Mouse (Mus musculus): Measurements from ENCODE around the gene Gata1. TPM values are rescaled to one million over a fixed set of nuclear protein-coding genes. Genes with fewer than 3 reads are reported as not detected.

Gata1 gene
- polyA plus RNA-seq, 1 experiment from 2014 or later = 0.29 TPM

GRCm38 (mm10) chrX:8000546-8001192 lies 22.8 kb upstream of the Gata1 start:
- WGBS = 87% methylated on average over 3 of the region's 3 CpGs
- Histone ChIP-seq H3K4me1 (replicated peaks) (no peaks in the 10 kb centered on the region), H3K36me3 (no peaks in the 10 kb centered on the region), H3K9ac (no peak overlapping the region), H3K9me3 (no peaks in the 10 kb centered on the region), H3K4me3 (no peak overlapping the region), H3K4me2 (no peak overlapping the region), H3K27me3 (no peaks in the 10 kb centered on the region), H3K27ac (no peak overlapping the region)
- ATAC-seq (ENCODE audit: low FRiP score) = no peak

GRCm38 (mm10) chrX:7993068-7993735 lies 15.3 kb upstream of the Gata1 start:
- H3K36me3 ChIP-seq = no peaks in the 10 kb centered on the region
- H3K4me3 ChIP-seq = no peak overlapping the region
- H3K27ac ChIP-seq = no peak overlapping the region
- WGBS = 72% methylated on average over 10 of the region's 10 CpGs
- no peak overlapping the region for H3K4me2 ChIP-seq
- no peak overlapping the region for H3K9ac ChIP-seq
- H3K27me3 ChIP-seq = no peaks in the 10 kb centered on the region
- H3K4me1 ChIP-seq (replicated peaks) = no peaks in the 10 kb centered on the region
- no peak for ATAC-seq (ENCODE audit: low FRiP score)
- no peaks in the 10 kb centered on the region for H3K9me3 ChIP-seq

- WGBS = 58% methylated on average over 8 of the region's 8 CpGs
- H3K4me1 ChIP-seq (replicated peaks) = no peaks in the 10 kb centered on the region
- no peak overlapping the region for H3K4me2 ChIP-seq
- H3K27ac ChIP-seq = no peak overlapping the region
- no peak for ATAC-seq (ENCODE audit: low FRiP score)
- H3K4me3 ChIP-seq = no peak overlapping the region
- no peaks in the 10 kb centered on the region for H3K9me3 ChIP-seq
- H3K27me3 ChIP-seq = no peaks in the 10 kb centered on the region
- H3K9ac ChIP-seq = no peak overlapping the region
- no peaks in the 10 kb centered on the region for H3K36me3 ChIP-seq
Observed at GRCm38 (mm10) chrX:7992379-7993067, 14.7 kb upstream of the Gata1 start.

GRCm38 (mm10) chrX:7981368-7981767 lies 3.5 kb upstream of the Gata1 start:
- no peaks in the 10 kb centered on the region for H3K36me3 ChIP-seq
- H3K9me3 ChIP-seq = no peaks in the 10 kb centered on the region
- H3K9ac ChIP-seq = no peak overlapping the region
- no peak overlapping the region for H3K4me3 ChIP-seq
- no peaks in the 10 kb centered on the region for H3K4me1 ChIP-seq (replicated peaks)
- no peak overlapping the region for H3K4me2 ChIP-seq
- ATAC-seq (ENCODE audit: low FRiP score) = no peak
- H3K27me3 ChIP-seq = no peaks in the 10 kb centered on the region
- 81% methylated on average over 7 of the region's 7 CpGs for WGBS
- H3K27ac ChIP-seq = no peak overlapping the region

GRCm38 (mm10) chrX:7971292-7971691 lies 6.6 kb downstream of the Gata1 start:
- no peak overlapping the region for H3K9ac ChIP-seq
- H3K4me3 ChIP-seq = no peak overlapping the region
- no peaks in the 10 kb centered on the region for H3K36me3 ChIP-seq
- H3K27me3 ChIP-seq = no peaks in the 10 kb centered on the region
- H3K27ac ChIP-seq = no peak overlapping the region
- no peak overlapping the region for H3K4me2 ChIP-seq
- 53% methylated on average over 3 of the region's 4 CpGs for WGBS
- ATAC-seq (ENCODE audit: low FRiP score) = no peak
- no peaks in the 10 kb centered on the region for H3K9me3 ChIP-seq
- no peaks in the 10 kb centered on the region for H3K4me1 ChIP-seq (replicated peaks)

- no peak overlapping the region for H3K9ac ChIP-seq
- no peak for ATAC-seq (ENCODE audit: low FRiP score)
- H3K4me3 ChIP-seq = no peak overlapping the region
- H3K9me3 ChIP-seq = no peaks in the 10 kb centered on the region
- H3K27me3 ChIP-seq = no peaks in the 10 kb centered on the region
- no peaks in the 10 kb centered on the region for H3K36me3 ChIP-seq
- no peak overlapping the region for H3K27ac ChIP-seq
- 86% methylated on average over 3 of the region's 3 CpGs for WGBS
- H3K4me1 ChIP-seq (replicated peaks) = no peaks in the 10 kb centered on the region
- no peak overlapping the region for H3K4me2 ChIP-seq
Observed at GRCm38 (mm10) chrX:7968899-7969298, 9.0 kb downstream of the Gata1 start.

GRCm38 (mm10) chrX:7968226-7968625 lies 9.6 kb downstream of the Gata1 start:
- Histone ChIP-seq H3K9me3 (no peaks in the 10 kb centered on the region), H3K4me1 (replicated peaks) (no peaks in the 10 kb centered on the region), H3K27ac (no peak overlapping the region), H3K4me3 (no peak overlapping the region), H3K9ac (no peak overlapping the region), H3K4me2 (no peak overlapping the region), H3K36me3 (no peaks in the 10 kb centered on the region), H3K27me3 (no peaks in the 10 kb centered on the region)
- no peak for ATAC-seq (ENCODE audit: low FRiP score)
- 84% methylated on average over 8 of the region's 8 CpGs for WGBS

GRCm38 (mm10) chrX:7967596-7968201 lies 10.2 kb downstream of the Gata1 start:
- no peak overlapping the region for H3K4me3 ChIP-seq

GRCm38 (mm10) chrX:7966161-7966560 lies 11.7 kb downstream of the Gata1 start:
- Histone ChIP-seq H3K9ac (no peak overlapping the region), H3K4me2 (no peak overlapping the region), H3K27me3 (no peaks in the 10 kb centered on the region), H3K4me1 (replicated peaks) (no peaks in the 10 kb centered on the region), H3K9me3 (peaks cover 3% of the 10 kb centered on the region; the same call in 1 of the 2 replicates), H3K4me3 (no peak overlapping the region), H3K36me3 (no peaks in the 10 kb centered on the region), H3K27ac (no peak overlapping the region)
- WGBS = 88% methylated on average over 4 of the region's 4 CpGs
- no peak for ATAC-seq (ENCODE audit: low FRiP score)

More at GRCm38 (mm10) chrX:7967596-7968201, 10.2 kb downstream of the Gata1 start:
- Histone ChIP-seq H3K27me3 (no peaks in the 10 kb centered on the region), H3K4me1 (replicated peaks) (no peaks in the 10 kb centered on the region), H3K9ac (no peak overlapping the region), H3K4me2 (no peak overlapping the region), H3K27ac (no peak overlapping the region), H3K9me3 (no peaks in the 10 kb centered on the region), H3K36me3 (no peaks in the 10 kb centered on the region)
- no peak for ATAC-seq (ENCODE audit: low FRiP score)
- 78% methylated on average over 6 of the region's 9 CpGs for WGBS

- no peaks in the 10 kb centered on the region for H3K36me3 ChIP-seq
- no peak overlapping the region for H3K9ac ChIP-seq
- no peak for ATAC-seq (ENCODE audit: low FRiP score)
- H3K4me1 ChIP-seq (replicated peaks) = no peaks in the 10 kb centered on the region
- no peak overlapping the region for H3K4me2 ChIP-seq
- H3K27ac ChIP-seq = no peak overlapping the region
- H3K4me3 ChIP-seq = no peak overlapping the region
- H3K27me3 ChIP-seq = no peaks in the 10 kb centered on the region
- peaks cover 3% of the 10 kb centered on the region; the same call in 1 of the 2 replicates for H3K9me3 ChIP-seq
- WGBS = 82% methylated on average over 7 of the region's 7 CpGs
Observed at GRCm38 (mm10) chrX:7963829-7964626, 13.8 kb downstream of the Gata1 start.

- H3K4me2 ChIP-seq = no peak overlapping the region
- no peak overlapping the region for H3K9ac ChIP-seq
- no peak overlapping the region for H3K4me3 ChIP-seq
- ATAC-seq (ENCODE audit: low FRiP score) = no peak
- H3K36me3 ChIP-seq = no peaks in the 10 kb centered on the region
- H3K4me1 ChIP-seq (replicated peaks) = no peaks in the 10 kb centered on the region
- no peak overlapping the region for H3K27ac ChIP-seq
- no peaks in the 10 kb centered on the region for H3K27me3 ChIP-seq
- WGBS = 93% methylated on average over 9 of the region's 9 CpGs
- H3K9me3 ChIP-seq = peaks cover 3% of the 10 kb centered on the region; the same call in 1 of the 2 replicates
Observed at GRCm38 (mm10) chrX:7958868-7959267, 19.0 kb downstream of the Gata1 start.

GRCm38 (mm10) chrX:7950091-7950490 lies 27.8 kb downstream of the Gata1 start:
- no peaks in the 10 kb centered on the region for H3K9me3 ChIP-seq
- H3K4me2 ChIP-seq = no peak overlapping the region
- peaks cover 4% of the 10 kb centered on the region; the same call in 1 of the 2 replicates for H3K36me3 ChIP-seq
- no peak overlapping the region for H3K27ac ChIP-seq
- WGBS = 94% methylated on average over 7 of the region's 7 CpGs
- no peak for ATAC-seq (ENCODE audit: low FRiP score)
- H3K4me3 ChIP-seq = no peak overlapping the region
- no peak overlapping the region for H3K9ac ChIP-seq
- peaks cover 10% of the 10 kb centered on the region for H3K4me1 ChIP-seq (replicated peaks)
- H3K27me3 ChIP-seq = no peaks in the 10 kb centered on the region
